Mouse (Mus musculus) stomach, embryonic 16.5 days (tissue): ENCODE data around the gene Fads3. TPM values are rescaled to one million over a fixed set of nuclear protein-coding genes. Genes with fewer than 3 reads are reported as not detected.
A peak's percentile ranks its signal among the peaks of the same experiment; 100 is the strongest.

ENCODE experiments used
- ATAC-seq: fragments of 200-750 bp; cut with Nextera tagmentation; 2 replicates; pipeline ENCODE4 v1.8.0; 2017; ENCODE audit warnings: moderate number of reproducible peaks, moderate TSS enrichment; ENCODE audit not compliant: insufficient read depth, low FRiP score
- H3K27ac ChIP-seq: fragments of 300-500 bp; sonication (generic); 2 replicates; pipeline ENCODE4 v1.5.1; 2014; ENCODE audit warnings: low read length
- H3K27me3 ChIP-seq: fragments of 300-500 bp; sonication (generic); 2 replicates; pipeline ENCODE4 v1.6.1; 2014; ENCODE audit warnings: low read length, control low read depth, mixed read lengths; ENCODE audit not compliant: control insufficient read depth, insufficient read depth
- H3K36me3 ChIP-seq: fragments of 300-500 bp; sonication (generic); 2 replicates; pipeline ENCODE4 v1.6.1; 2014; ENCODE audit warnings: low read length; ENCODE audit not compliant: control insufficient read depth, insufficient read depth
- H3K4me1 ChIP-seq: fragments of 300-500 bp; sonication (generic); 2 replicates; pipeline ENCODE4 v1.6.1; 2014; ENCODE audit warnings: low read length, control low read depth, mixed read lengths; ENCODE audit not compliant: control insufficient read depth, insufficient read depth
- H3K4me2 ChIP-seq: fragments of 300-500 bp; sonication (generic); 2 replicates; pipeline ENCODE4 v1.6.1; 2014; ENCODE audit warnings: low read depth, low read length, mixed read lengths
- H3K4me3 ChIP-seq: fragments of 300-500 bp; sonication (generic); replicated peaks from 2 replicates; pipeline ENCODE4 v1.5.1; 2014; ENCODE audit warnings: mild to moderate bottlenecking, low read length
- H3K9ac ChIP-seq: fragments of 300-500 bp; sonication (generic); 2 replicates; pipeline ENCODE4 v1.6.1; 2014; ENCODE audit warnings: low read length
- H3K9me3 ChIP-seq: fragments of 300-500 bp; sonication (generic); replicated peaks from 2 replicates; pipeline ENCODE4 v1.6.1; 2016; ENCODE audit warnings: low read length, control low read depth; ENCODE audit not compliant: control insufficient read depth
- WGBS: fragments of 180-500 bp; shearing (Covaris S2); extraction: QIAGEN DNeasy Blood & Tissue Kit; methylation state at CpG from one replicate; pipeline ENCODE4 v1.1.7; 2014; 5-methylcytosine and 5-hydroxymethylcytosine counted together
- polyA plus RNA-seq: library from polyadenylated mRNA; unstranded; fragments of >200 nt; fragmentation: Nextera tagmentation; extraction: Ambion mirVana; gene quantifications from 2 replicates; pipeline ENCODE4 v1.2.1, GENCODE M21; 2015

Gene Fads3
- polyA plus RNA-seq, 1 experiment from 2014 or later, result 22.5 TPM

GRCm38 (mm10) chr19:10001206-10001969 is 40.0 kb upstream of the Fads3 start, which contains the start of the genes Best1 and Rab3il1:
TSS of gene Best1 (minus strand) at chr19:10001633.
TSS of gene Rab3il1 (plus strand) at chr19:10001669.
- no peaks in the 10 kb centered on the region for H3K36me3 ChIP-seq
- 77% methylated on average over 7 of the region's 7 CpGs for WGBS
- H3K27me3 ChIP-seq, result no peaks in the 10 kb centered on the region
- H3K9ac ChIP-seq, result no peak within 1 kb of the TSS
- H3K4me1 ChIP-seq, result no peaks in the 10 kb centered on the region
- H3K9me3 ChIP-seq, result no peaks in the 10 kb centered on the region; the same call in 1 of the 2 replicates
- no peak within 1 kb of the TSS for H3K27ac ChIP-seq
- H3K4me3 ChIP-seq, result no peak within 1 kb of the TSS
- H3K4me2 ChIP-seq, result no peak within 1 kb of the TSS
- no peak for ATAC-seq

GRCm38 (mm10) chr19:10003696-10004095 is 37.7 kb upstream of the Fads3 start:
- no peaks in the 10 kb centered on the region for H3K36me3 ChIP-seq
- H3K27me3 ChIP-seq, result no peaks in the 10 kb centered on the region
- WGBS, result 88% methylated on average over 1 of the region's 1 CpGs
- no peak overlapping the region for H3K27ac ChIP-seq
- no peak overlapping the region for H3K9ac ChIP-seq
- no peaks in the 10 kb centered on the region; the same call in 1 of the 2 replicates for H3K9me3 ChIP-seq
- no peak overlapping the region for H3K4me3 ChIP-seq
- no peaks in the 10 kb centered on the region for H3K4me1 ChIP-seq
- no peak overlapping the region for H3K4me2 ChIP-seq
- ATAC-seq, result no peak

GRCm38 (mm10) chr19:10011408-10011807 is 30.0 kb upstream of the Fads3 start:
- H3K4me2 ChIP-seq, result no peak overlapping the region
- no peak overlapping the region for H3K27ac ChIP-seq
- 71% methylated on average over 1 of the region's 1 CpGs for WGBS
- no peaks in the 10 kb centered on the region for H3K36me3 ChIP-seq
- H3K4me3 ChIP-seq, result no peak overlapping the region
- no peaks in the 10 kb centered on the region for H3K27me3 ChIP-seq
- no peak overlapping the region for H3K9ac ChIP-seq
- H3K4me1 ChIP-seq, result peaks cover 29% of the 10 kb centered on the region
- ATAC-seq, result no peak
- no peaks in the 10 kb centered on the region for H3K9me3 ChIP-seq

GRCm38 (mm10) chr19:10012827-10013278 is 28.5 kb upstream of the Fads3 start:
- Histone ChIP-seq H3K4me3 (no peak overlapping the region), H3K9me3 (no peaks in the 10 kb centered on the region), H3K36me3 (no peaks in the 10 kb centered on the region), H3K4me1 (peaks cover 33% of the 10 kb centered on the region), H3K27ac (peak overlapping the region; percentile 88), H3K9ac (peak overlapping the region; percentile 52; the same call in 1 of the 2 replicates), H3K27me3 (no peaks in the 10 kb centered on the region), H3K4me2 (no peak overlapping the region)
- peak; percentile 69 for ATAC-seq
- 25% methylated on average over 6 of the region's 6 CpGs for WGBS

GRCm38 (mm10) chr19:10013348-10013747 is 28.0 kb upstream of the Fads3 start:
- ATAC-seq, result no peak
- Histone ChIP-seq H3K27me3 (no peaks in the 10 kb centered on the region), H3K4me2 (no peak overlapping the region), H3K27ac (peak overlapping the region; percentile 88), H3K36me3 (no peaks in the 10 kb centered on the region), H3K4me3 (no peak overlapping the region), H3K9ac (peak overlapping the region; percentile 52; the same call in 1 of the 2 replicates), H3K4me1 (peaks cover 35% of the 10 kb centered on the region), H3K9me3 (no peaks in the 10 kb centered on the region)
- WGBS, result 21% methylated on average over 3 of the region's 3 CpGs

- no peaks in the 10 kb centered on the region for H3K36me3 ChIP-seq
- H3K9ac ChIP-seq, result no peak overlapping the region
- H3K4me1 ChIP-seq, result peaks cover 40% of the 10 kb centered on the region
- H3K4me3 ChIP-seq, result no peak overlapping the region
- H3K4me2 ChIP-seq, result no peak overlapping the region
- no peaks in the 10 kb centered on the region for H3K9me3 ChIP-seq
- peak overlapping the region; percentile 88 for H3K27ac ChIP-seq
- H3K27me3 ChIP-seq, result no peaks in the 10 kb centered on the region
- WGBS, result 39% methylated on average over 5 of the region's 5 CpGs
- ATAC-seq, result peak; percentile 34; the same call in 1 of the 2 replicates
Measured at GRCm38 (mm10) chr19:10013913-10014312, 27.5 kb upstream of the Fads3 start.

- Histone ChIP-seq H3K9ac (peak overlapping the region; percentile 33), H3K36me3 (no peaks in the 10 kb centered on the region), H3K4me2 (no peak overlapping the region), H3K9me3 (no peaks in the 10 kb centered on the region), H3K4me3 (peak overlapping the region; percentile 5; the same call in 1 of the 2 replicates), H3K27me3 (no peaks in the 10 kb centered on the region), H3K4me1 (peaks cover 44% of the 10 kb centered on the region), H3K27ac (no peak overlapping the region)
- no peak for ATAC-seq
- 65% methylated on average over 13 of the region's 13 CpGs for WGBS
Measured at GRCm38 (mm10) chr19:10014824-10015223, 26.5 kb upstream of the Fads3 start.

- H3K4me3 ChIP-seq, result peak overlapping the region; percentile 5; the same call in 1 of the 2 replicates
- no peak overlapping the region for H3K27ac ChIP-seq
- H3K9ac ChIP-seq, result no peak overlapping the region
- H3K36me3 ChIP-seq, result no peaks in the 10 kb centered on the region
- 75% methylated on average over 4 of the region's 4 CpGs for WGBS
- no peaks in the 10 kb centered on the region for H3K9me3 ChIP-seq
- peaks cover 47% of the 10 kb centered on the region for H3K4me1 ChIP-seq
- no peaks in the 10 kb centered on the region for H3K27me3 ChIP-seq
- H3K4me2 ChIP-seq, result no peak overlapping the region
- no peak for ATAC-seq
Measured at GRCm38 (mm10) chr19:10015442-10015841, 25.9 kb upstream of the Fads3 start.

- no peak overlapping the region for H3K27ac ChIP-seq
- no peaks in the 10 kb centered on the region for H3K36me3 ChIP-seq
- H3K4me2 ChIP-seq, result no peak overlapping the region
- H3K9ac ChIP-seq, result no peak overlapping the region
- H3K4me1 ChIP-seq, result peaks cover 47% of the 10 kb centered on the region
- H3K4me3 ChIP-seq, result no peak overlapping the region
- 83% methylated on average over 4 of the region's 4 CpGs for WGBS
- no peak for ATAC-seq
- H3K27me3 ChIP-seq, result no peaks in the 10 kb centered on the region
- H3K9me3 ChIP-seq, result no peaks in the 10 kb centered on the region
Measured at GRCm38 (mm10) chr19:10016151-10016550, 25.2 kb upstream of the Fads3 start.
